Mouse (Mus musculus): ENCODE measurements around the gene Des.

GRCm38 (mm10) chr1:75318736-75319135 lies 41.4 kb upstream of the Des start:
- TF ChIP-seq POLR2A (IDR thresholded peaks at IDR 0.05; ENCODE audit: borderline replicate concordance, low read depth, low read length) (no peak), CTCF (IDR thresholded peaks at IDR 0.05; ENCODE audit: low read depth, low read length) (no peak)
